Mouse (Mus musculus) cerebral cortex, adult 2 months (tissue): ENCODE results near the gene Sdr16c6.

ENCODE experiments used
- WGBS: fragments of 180-500 bp; shearing (Covaris S2); methylation state at CpG from one replicate; pipeline ENCODE4 v1.1.7; 2018; 5-methylcytosine and 5-hydroxymethylcytosine counted together

The Sdr16c6 gene

GRCm38 (mm10) chr4:4077372-4077771 lies at the start of gene Sdr16c6:
Gene Sdr16c6 (minus strand): TSS chr4:4077522.
- WGBS = 89% methylated on average over 3 of the region's 3 CpGs

GRCm38 (mm10) chr4:4079132-4079531 lies 1.8 kb upstream of the Sdr16c6 start:
- WGBS = 39% methylated on average over 3 of the region's 3 CpGs

GRCm38 (mm10) chr4:4076001-4076400 lies 1.3 kb downstream of the Sdr16c6 start:
- WGBS = 97% methylated on average over 2 of the region's 2 CpGs
